Mouse (Mus musculus) C2C12 (cell line): ENCODE measurements around the gene Cobl.

Experiments
- CEBPB ChIP-seq: IDR thresholded peaks from one replicate; pipeline ENCODE4 v1.6.1; 2011; ENCODE audit warnings: low read depth, mild to moderate bottlenecking, control low read depth, moderate library complexity
- CTCF ChIP-seq: IDR thresholded peaks from one replicate; pipeline ENCODE4 v1.5.1; 2011; ENCODE audit not compliant: control insufficient read depth, insufficient read depth, insufficient read length
- MAX ChIP-seq: IDR thresholded peaks from one replicate; pipeline ENCODE4 v1.6.1; 2011; ENCODE audit warnings: mild to moderate bottlenecking, control low read depth
- MYOG ChIP-seq: IDR thresholded peaks from one replicate; pipeline ENCODE4 v1.6.1; 2011; ENCODE audit not compliant: control insufficient read depth, insufficient read length; ENCODE audit errors: extremely low read depth
- USF1 ChIP-seq: IDR thresholded peaks from one replicate; pipeline ENCODE4 v1.6.1; 2011; ENCODE audit warnings: low read depth, mild to moderate bottlenecking, control low read depth, moderate library complexity

DNA sequence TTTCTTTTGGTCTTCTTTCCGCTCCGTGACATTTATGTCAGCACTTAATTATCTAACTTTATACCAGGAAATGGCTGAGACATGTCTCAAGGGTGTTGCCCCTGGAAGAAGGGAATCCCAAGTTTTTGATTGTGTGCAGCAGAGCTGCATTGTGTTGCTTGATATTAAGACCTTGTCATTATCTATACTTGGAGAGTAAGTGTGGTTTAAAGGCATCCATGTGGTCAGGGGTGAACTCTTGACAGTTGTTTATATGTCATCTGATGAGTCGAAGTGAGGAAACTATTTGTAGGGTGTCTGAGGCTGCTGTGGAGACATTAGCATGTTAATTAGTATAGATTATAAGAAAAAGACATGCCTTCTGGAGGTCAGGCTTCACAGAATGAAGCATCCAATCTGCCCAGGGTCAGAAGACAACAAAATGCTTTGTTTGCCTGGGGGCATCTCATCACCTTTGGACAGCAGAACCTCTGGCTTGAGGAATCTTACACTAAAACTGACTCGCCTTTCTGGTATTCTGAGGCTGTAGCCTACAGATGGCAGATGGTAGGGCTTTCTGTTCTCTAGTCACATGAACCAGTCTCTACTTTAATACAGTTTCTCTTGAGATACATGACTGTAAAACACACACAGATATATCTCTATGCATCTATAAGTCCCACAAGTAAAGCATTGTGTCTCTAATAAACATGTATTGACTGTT, 179.3 kb downstream of the Cobl start:
- TF ChIP-seq CTCF (no peak), MAX (no peak), USF1 (no peak), MYOG (no peak), CEBPB (no peak)
